Mouse (Mus musculus) liver (tissue): ENCODE results near the gene Btbd10.

Source experiments
- DNase-seq: peaks from one replicate; pipeline ENCODE4 v3.0.0-alpha.2; 2020; ENCODE audit warnings: mixed read lengths

The Btbd10 gene

DNA sequence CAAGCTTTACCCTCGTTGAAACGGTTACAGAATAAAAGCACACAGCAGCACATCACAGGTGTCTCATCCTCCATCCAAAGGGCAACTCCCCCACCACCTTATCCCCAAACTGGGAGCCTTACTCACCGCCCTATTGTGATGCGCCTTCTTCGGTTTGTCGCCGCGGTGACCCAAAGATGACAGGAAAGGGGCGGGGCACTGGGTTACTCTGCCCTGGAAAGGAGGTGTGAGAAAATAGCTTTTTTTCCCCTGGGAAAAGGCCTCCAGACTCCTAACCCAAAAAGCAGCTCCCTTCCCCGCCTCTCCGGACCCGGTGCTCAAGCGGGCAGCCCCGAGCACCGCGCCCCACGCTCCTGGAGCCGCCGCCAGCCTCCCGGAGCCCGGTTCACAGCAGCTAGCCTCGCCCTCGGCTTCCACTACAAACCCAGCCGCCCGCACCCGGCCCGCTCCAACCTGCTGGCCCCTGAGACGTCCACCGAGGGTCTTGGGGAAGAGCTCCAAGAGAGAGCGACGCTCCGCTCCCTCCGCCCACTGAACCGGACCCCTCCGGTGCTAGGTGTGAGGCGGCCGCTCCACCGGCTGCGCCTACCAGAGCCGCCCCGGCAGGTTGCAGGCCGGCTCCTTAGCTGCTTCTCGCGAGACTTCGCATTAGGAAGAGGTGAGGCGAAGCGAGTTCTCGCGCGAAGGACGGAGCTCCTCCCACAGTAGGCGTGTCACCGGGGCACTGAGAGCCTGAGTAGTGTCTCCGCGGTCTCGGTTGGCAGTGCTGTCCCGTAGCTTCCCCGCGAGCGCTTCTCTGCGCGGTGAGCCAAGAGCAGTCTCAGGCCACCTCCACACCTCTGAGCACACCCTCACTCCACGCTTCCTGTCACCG lies at the start of gene Btbd10:
Gene Btbd10 (minus strand): TSS at position 647 of the 874 bp plus-strand sequence.
- DNase-seq, result peak; percentile 99

DNA sequence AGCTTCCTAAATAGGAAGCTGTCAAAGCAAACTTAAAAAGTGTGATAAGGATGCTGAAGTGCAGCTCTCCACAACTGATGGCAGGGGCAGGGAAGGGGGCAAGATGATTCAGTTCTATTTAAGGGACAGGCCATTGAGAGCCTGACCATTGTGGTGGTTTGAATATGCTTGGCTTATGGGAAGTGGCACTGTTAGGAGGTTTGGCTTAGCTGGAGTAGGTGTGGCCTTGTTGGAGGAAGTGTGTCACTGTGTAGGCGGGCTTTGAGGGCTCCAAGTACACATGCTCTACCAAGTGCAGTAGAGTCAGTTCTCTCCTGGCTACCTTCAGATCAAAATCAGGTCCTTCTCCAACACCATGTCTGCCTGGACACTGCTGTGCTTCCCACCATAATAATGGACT lies 47.3 kb upstream of the Btbd10 start:
- DNase-seq, result no peak

DNA sequence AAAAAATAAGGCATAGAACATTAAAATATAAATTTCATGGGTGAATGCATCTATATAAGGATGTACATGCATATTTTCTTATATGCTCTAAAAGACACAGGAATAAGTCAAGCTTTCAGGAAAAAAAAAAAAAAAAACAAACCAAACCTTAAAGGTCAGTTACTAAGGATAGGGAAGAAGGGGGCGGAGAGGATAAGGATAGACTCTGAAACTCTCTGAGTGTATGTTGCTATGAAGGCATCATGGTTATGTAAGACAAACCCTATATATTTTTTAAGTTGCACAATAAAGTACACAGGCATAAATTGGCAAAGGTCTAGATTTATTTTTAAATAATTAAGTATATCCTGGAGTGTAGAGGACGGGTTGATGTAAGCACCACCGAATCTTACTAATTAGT lies 46.1 kb upstream of the Btbd10 start:
- no peak for DNase-seq

DNA sequence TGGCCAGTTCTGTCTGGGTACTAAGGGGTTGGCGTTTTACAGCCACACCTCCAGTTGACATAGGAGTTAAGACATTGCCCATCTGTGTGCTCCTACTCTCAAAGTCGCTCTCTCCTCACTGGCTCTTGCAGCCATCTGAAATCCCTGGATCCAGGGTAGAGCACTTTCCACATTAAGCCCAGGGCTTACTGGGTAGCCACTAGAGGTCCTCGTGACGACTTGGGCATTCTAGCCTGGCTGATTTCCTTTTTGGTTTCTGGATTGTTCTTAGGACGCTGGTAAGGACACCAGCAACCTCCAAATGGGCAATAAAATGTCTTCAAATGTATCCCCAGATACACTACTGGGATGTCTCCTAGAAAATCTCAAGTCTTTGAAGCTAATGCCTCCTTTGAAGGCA lies 39.5 kb upstream of the Btbd10 start:
- no peak for DNase-seq

DNA sequence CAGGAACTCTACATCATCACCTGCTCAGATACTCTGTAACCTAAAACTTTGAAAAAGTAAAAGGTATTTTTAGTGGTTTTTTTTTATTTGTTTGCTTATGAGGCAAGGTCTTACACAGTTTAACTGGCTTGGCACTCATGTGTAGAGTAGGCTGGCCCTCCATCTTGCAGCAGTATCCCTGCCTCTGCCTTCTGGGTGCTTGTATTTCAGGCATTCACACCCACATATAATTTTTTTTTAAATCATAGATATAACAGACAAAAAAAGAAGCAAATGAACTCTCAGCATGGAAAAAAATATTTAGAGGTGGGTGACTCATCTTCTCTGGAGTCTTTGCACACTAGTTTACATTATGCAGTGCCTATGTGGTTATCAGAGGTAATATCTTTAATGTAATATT lies 28.9 kb upstream of the Btbd10 start:
- DNase-seq, result no peak

DNA sequence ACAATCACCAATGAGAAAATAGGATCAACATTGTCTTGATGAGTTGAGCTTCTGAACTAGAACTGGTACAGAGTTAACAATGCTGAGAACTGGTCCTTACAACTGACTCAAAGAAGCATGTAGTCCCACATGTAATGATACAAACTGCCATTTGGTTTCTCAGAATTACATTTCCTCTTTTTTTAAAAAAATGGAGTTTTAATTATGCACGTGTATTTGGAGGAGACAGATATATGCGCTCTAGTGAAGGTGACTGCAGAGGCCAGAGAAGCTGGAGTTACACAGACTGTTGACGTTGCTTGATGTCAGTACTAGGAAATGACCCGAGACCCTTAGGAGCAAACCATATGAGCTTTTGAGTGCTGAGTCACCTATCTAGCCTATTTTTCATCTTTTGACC lies 27.5 kb upstream of the Btbd10 start:
- no peak for DNase-seq

DNA sequence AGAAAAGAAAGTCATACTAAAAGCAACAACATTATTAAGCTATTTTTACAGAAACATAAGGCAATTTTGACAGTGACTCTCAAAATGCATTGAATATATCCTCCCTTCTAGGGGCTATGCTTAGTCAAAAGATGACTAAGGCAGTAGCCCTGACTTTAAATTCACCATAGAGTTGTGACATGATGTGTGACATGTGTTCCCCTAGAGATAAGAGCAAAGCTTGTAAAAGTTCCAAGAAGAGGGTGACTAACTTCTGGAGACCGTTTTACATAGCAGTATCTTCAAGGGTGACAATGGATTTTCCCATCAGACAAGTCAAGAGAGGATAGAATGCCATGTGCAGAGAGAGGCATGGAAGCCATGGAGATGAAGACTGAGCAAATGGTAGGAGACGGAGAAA lies 22.4 kb upstream of the Btbd10 start:
- DNase-seq, result no peak

DNA sequence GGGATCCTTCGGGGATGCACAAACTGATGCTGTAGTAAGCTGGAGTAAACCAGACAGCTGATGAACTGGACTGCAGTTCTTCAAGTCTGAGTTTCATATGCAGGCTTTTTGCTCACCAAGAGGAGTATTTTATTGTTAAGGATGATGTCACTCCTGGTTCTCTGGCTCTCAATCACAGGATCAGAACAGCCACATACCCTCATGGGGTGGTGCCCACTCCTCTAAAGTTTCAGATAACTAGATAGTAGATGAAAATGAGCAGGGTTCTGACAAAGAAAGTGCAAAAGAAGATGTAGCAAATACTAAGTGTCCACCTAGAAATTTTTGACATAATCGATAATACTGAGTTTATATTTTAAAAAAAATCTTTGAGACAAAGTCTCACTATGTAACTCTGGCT lies 19.3 kb upstream of the Btbd10 start, which contains the start of gene Pth:
Gene Pth (minus strand): TSS at position 101 of the 400 bp plus-strand sequence.
- DNase-seq, result no peak

DNA sequence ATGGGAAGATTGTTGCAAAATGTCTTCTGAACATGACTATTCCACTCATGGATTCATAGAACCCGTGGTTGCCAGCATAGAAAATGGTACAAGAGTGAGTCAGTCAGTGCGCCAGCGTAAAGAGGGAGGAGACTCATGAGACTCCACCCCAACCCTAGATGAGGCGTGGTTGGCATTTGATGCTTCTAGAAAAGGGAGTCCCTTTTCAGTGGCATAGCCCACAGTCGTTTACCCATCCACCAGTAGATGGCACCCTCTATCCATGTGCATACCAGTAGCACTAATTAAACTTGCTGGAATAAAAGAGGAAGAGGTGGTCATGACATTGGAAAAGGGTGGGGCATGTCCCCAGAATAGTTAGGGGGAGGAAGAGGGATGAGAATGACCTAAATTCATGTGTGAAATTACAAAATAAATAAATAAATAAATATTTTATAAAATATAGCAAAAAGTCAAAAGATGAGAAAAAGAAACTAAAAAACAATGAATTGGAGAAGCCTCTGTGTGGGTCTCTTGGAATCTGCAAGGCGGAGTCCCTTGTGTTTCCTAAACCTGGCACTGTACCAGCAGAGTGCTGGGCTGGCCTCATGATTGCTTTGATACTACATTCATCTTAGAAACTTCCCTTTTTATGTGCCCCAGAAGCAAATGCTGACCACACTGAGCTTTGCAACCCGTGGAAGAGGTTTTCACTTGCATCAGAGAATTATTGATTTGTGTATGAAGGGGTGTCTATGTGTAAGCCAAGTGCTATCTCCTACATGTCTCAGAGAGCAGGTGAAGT lies 8.9 kb upstream of the Btbd10 start:
- peak; percentile 83 for DNase-seq

DNA sequence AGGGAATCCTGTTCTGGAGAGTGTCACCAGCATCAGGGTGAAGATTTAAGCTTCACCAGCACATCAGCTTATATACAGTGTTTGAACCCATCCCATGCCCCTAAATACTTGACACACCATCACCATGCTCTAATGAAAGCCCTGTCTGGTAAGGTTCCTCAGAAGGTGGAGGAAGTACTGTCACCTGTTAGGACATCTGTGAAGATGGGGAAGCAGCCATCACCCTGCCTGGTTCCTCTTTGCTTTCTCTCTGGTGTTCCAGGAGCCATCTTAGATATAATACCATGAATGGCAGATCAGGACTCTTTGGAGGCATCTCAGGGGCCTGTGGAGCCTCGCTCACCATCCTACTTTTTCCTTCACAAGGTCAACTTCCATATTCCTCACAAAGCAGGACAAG lies 3.5 kb upstream of the Btbd10 start:
- no peak for DNase-seq

DNA sequence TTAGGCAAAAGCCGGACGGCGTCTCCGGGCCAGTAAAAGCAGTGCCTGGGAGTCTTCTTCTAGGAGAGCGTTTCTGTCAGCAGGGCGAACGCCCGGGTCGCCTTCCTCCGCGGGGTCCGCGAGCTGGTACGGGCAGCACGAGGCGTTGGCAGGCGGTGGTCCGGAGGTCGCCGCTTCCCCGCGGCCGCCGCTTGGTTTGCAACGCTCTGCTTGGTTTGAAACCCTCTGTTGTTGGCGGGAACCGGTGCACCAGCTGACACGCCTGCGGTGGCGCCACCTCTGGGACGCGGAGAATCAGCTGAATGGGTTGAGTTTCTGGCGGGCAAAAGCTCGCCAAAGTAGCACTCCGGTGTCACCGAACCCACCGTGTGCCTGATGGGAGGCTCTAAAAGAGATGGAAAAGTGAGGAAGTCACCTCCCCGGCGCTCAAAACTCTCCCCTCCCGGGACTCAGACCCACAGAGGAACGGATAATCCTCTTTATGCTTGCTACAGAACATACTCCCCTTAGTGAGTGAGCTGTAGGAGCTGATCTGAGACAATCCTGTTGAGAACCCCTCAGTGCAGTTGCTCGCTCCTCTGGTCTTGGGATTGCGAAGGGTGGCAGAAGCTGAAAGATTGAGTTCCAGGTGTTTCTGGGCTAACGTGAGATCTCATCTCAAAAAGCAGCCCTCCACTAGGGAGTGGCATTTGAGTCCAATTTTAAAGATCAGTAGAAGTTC lies 588 bp upstream of the Btbd10 start:
- DNase-seq, result peak; percentile 85

DNA sequence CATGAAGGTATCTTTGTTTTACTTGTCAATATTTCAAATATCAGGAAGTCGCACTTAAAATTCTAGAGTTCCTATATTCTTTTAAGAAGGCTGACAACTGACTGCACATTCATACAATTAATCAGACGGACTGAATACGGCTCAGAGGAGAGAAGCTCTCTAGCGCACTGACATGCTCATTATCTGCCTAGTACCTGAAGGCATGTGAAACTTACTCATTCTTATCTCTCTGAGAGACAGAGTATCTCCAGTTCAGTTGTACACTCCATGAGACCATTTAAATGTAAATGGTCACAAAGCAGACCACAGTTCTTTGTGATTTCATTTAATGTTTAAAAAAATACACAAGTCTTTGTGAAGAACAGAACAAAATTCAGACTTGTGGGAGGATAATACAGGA lies 1.8 kb downstream of the Btbd10 start:
- peak; percentile 19 for DNase-seq

DNA sequence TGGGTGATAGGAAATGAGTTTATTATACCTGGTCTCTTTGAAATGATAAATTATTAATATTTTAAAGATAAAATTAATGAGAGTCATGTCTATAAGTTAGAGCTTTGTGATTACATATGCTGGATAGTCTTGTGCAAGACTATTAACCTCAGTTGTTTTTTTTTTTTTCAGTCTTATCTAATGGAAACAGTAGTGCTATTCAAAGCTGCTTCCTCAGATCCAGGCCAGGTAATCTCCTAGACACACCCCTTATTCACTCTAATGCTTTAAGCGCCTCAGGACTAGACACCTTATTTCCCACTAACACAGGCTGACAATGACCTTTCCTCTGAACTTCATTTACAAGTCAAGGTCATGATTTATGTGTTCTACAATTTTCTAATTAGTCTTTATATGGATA lies 20.1 kb downstream of the Btbd10 start:
- no peak for DNase-seq

DNA sequence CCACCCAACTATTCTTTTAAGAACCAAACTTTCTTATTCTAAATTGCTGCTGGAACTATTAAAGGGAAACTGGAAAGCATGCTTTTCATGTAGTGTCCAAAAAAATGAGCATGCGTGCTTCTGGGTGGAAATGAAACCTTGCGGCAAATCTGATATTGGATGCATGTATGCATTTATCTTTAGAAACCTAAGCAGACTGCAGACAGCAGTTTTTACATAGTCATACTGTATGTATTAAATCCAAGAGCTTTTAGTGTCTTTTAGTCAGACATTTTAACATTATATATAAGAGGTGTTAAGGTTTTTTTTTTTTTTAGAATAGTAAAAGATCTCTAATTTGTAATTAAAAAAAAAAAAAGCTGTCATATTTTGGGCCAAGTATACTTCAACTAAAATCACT lies 21.5 kb downstream of the Btbd10 start:
- DNase-seq, result no peak

DNA sequence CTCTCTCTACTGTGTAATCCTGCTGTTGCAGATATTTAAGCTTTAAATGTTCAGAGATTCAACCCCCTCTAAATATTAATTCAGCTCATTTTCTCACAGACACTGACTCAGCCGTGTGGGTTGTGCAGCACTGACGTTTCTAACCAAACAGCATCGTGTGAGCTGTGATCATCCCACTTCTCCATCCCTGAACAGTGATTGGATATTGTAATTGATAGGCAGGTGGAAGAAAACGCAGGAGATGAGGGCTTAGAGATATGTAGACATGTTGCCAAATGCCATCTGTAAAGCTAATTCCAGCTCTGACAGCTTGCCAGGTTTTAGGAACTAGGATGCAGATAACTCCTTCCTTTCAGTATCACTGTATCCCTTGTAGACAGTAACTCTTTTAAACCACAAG lies 21.9 kb downstream of the Btbd10 start:
- DNase-seq, result no peak

DNA sequence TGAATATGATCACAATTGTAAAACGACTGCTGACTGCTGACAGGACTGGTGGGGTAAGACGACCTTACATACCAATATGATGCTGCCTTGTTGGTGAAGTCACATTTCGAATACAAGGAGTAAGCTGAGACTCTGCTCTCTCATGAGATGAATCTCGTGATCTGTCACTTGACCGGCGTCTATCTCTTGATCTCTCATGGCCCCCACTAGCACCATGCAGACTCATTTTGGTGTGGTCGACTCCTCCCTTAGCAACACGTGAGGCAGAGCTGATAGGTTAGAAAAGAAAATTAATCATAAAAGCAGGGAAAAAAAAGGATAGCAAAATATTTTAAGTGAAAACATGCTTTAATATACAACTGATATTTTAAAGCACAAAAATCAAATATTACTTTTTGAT lies 33.9 kb downstream of the Btbd10 start:
- DNase-seq, result no peak

DNA sequence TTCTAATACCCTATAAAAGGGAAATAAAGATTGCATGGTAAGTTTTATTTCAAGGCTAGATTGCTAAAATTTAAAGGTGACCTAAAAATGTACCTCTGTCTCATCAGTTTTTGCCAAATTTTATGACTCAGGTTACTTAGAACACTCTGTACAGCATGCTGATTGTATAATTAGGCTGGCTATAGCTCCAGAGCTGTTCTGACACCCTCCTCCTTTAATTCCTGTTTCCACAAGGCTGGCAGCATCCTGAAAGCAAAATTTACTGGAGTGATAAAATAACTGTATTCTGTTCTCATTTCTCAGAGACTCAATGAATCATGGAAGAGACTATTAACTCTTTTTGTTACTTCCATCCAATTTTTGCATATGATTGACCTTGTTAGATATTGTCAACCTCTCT lies 35.2 kb downstream of the Btbd10 start:
- DNase-seq, result no peak

DNA sequence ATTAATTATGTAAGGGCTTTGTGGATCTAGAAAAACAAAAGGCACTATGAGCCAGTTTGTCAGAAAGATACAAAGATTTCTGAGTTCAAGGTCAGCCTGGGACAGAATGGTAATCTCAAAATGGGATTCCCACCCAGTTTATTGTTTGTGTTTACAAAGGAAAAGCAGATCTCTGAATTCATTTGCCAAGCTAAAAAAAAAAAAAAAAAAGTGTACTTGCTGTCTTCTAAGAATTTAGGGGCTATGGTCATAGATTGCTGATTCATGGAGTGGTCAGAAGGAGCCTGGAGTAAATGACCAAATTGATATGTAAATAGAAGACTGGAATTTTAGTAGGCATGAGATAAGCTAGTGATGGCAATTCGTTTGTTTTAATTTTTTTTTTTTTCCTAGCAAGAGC lies 49.1 kb downstream of the Btbd10 start:
- DNase-seq, result no peak

DNA sequence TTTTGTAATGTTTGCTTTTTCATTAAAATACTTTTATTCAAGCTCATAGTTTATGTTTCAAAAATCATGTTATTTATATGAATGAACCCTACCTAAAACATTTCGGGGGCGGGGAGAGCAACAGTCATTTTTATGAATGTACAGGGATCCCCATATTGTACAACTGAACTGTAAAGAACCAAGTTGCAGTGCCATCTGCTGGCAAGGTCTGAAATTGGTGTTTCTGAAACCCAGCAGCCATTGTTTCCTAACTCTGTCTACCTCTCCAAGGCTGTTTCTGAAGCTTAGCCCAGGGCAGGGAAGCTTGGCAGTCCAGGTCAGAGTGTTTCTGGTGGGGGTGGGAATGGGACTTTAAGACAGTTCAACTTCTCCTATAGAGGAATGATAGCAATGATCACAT lies 57.4 kb downstream of the Btbd10 start:
- DNase-seq, result peak; percentile 48

DNA sequence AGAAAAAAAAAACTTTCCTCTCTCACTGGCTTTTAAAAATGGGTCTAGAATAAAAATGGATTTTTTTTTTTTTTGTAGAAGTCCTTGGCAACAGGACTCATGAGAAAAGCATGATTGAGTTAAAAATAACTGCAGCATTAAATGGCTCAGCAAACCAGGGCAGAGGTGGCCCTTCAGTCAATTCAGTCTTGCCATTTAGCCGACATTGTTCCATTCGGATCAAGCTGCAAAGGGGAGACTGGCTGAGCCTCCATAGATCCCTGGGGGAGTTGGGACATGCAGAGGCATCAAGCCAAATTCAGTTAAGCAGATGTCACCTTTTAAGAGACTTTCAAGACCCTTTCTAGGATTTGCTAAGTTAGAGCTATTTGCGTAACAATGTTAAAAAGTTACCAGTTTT lies 59.1 kb downstream of the Btbd10 start:
- no peak for DNase-seq

DNA sequence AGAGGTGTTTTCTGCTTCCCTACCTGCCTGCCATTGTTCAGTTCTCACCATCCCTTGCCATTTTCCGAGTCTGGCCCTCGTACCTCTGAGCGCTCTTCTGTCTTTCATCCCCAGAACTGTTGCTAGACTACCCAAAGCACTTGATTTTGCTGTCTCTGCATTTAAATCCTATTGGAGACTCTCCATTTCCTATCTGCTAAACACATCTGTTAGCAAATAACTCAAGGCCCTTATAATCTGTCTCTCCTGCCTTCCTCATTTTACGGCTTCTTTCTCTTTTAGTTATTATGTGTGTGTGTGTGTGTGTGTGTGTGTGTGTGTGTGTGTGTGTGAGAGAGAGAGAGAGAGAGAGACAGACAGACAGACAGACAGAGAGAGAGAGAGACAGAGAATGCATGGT lies 71.4 kb downstream of the Btbd10 start:
- DNase-seq, result no peak

DNA sequence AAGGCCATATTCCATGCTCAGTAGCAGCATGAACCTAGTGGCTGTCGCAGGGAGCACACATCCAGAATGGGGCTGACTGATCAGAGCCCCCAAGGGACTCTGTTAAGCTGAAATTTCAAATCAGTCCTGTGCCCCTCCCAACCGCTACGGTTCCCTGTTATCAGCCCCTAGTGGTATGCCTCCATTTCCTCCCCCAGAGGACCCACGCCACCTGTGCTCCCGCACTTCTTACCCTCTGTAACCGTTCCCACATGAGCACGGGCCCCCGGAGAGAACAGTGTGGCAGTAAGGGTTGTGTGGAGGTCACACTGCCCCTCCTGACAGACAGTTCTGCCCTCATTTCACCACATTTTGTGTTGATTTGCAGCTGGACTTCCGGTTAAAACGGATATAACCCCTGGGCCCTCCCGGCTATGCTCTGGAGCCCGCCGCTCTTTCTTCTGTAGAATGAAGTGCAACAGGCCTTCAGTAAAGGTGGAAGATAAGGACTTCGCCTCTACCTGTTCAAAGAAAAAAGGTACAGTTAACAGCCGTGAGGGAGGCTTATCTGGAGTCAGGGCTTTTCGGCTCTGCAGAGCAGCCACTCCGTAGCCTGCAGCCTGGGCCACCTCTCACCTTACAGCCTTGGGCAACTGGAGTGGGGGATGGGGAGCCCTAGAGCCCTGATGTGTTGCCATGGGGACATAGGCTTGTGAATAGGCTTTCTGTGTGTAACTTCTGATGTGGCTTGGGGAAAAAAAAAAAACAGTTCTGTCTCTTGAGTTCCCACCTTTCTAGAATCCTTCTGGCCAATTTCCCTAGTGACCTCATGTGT lies 73.9 kb downstream of the Btbd10 start:
- DNase-seq, result peak; percentile 66

DNA sequence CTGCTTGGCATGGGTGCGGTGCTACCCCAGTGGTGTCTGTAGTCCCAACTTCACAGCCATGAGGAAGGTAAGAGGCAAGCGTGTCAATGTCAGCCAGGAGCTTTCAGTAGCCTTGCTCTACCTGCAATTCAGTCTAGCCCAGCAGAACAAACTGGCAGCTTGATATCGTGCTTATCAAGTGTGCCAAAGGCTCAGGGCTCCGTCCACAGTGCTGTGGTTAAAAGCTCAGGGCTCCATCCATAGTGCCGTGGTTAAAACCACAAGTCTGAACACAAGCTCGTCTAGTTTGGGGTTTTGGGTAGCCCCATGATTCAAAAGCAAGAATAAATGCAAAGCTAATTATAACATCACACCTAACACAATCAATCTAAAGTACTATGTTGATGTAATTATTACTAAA lies 74.6 kb downstream of the Btbd10 start:
- peak; percentile 43 for DNase-seq
